10 mouse cellular contexts compared by ENCODE assay signal in the genomic region with DNA sequence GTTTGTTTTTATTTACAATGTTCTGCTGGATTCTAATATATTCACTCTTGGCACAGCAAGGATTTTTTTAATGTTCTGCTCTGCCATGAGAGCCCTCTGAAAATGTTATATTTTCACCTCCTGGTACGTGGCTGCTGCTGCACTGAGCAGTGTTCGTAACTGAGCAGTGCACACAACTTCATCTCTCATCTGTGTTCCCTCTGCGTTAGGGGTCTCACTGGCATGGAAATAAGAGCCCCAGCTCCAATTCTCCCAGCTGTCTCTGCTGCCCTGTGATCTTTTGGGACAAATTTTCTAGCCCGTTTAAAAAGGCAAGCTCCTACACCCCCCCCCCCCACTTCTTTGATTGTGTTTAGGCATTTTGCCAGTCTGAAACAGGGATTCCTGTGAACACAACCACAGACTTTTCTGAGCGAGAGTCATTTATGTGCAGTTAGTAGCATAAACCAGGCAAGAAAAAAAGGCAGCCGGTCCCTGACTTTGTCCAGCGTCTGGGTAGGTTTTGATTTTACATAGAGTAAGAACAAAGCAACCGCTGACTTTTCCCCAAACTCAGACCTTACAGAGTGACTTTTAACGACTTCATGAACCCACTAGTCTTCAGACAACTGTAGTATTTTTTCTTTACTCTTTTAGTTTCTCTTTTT. TPM values are rescaled to one million over a fixed set of nuclear protein-coding genes. Genes with fewer than 3 reads are reported as not detected.
A peak's percentile ranks its signal among the peaks of the same experiment; 100 is the strongest.
DNase-seq lines count a peak whose midpoint lies in the region; ATAC-seq and TF ChIP-seq lines count a peak whose summit lies in the region.
"Had no signal": no experiment of that assay in that cellular context is flagged by ENCODE, and none has a peak within 500 bp of the region (broad histone marks: within the 10 kb centered on the region; RNA-seq: fewer than 3 reads in every experiment).

No protein-coding gene starts in this region.

- no peak overlapping the region for H3ac ChIP-seq in myocyte (ENCODE audit: control insufficient read depth, insufficient read length)

- no peaks in the 10 kb centered on the region for H3K36me3 ChIP-seq in lung, embryonic 14.5 days (ENCODE audit: insufficient read depth)
- no peaks in the 10 kb centered on the region for H3K36me3 ChIP-seq in hindbrain, embryonic 15.5 days
- H3K36me3 ChIP-seq in myocyte (ENCODE audit: control insufficient read depth, insufficient read depth) = no peaks in the 10 kb centered on the region

- peak overlapping the region; percentile 70 for H3K27ac ChIP-seq in lung, embryonic 14.5 days (ENCODE audit: low read depth)
- no peak overlapping the region for H3K27ac ChIP-seq in hindbrain, embryonic 15.5 days (replicated peaks)

- TF ChIP-seq CTCF in lung, embryonic 14.5 days (IDR thresholded peaks at IDR 0.05; ENCODE audit: low read depth) = no peak

- H3K9me3 ChIP-seq in lung, embryonic 14.5 days (ENCODE audit: low read depth, low read length) = no peaks in the 10 kb centered on the region
- H3K9me3 ChIP-seq in hindbrain, embryonic 15.5 days = no peaks in the 10 kb centered on the region

- no peak for TF ChIP-seq POLR2A in myocyte (IDR thresholded peaks at IDR 0.05; ENCODE audit: insufficient read length, low read depth)

- ATAC-seq in lung, embryonic 14.5 days (ENCODE audit: insufficient read depth) = peak; percentile 73
- ATAC-seq in hindbrain, embryonic 15.5 days (ENCODE audit: low FRiP score, low read depth) = 0 out of 2 replicates have a peak, but pooled peaks have one; percentile 66
- ATAC-seq: liver, postnatal 0 days had no signal

- no peaks in the 10 kb centered on the region for H3K79me2 ChIP-seq in myocyte (ENCODE audit: control insufficient read depth, insufficient read depth)

- H3K4me2 ChIP-seq in lung, embryonic 14.5 days = peak overlapping the region; percentile 45
- H3K4me2 ChIP-seq in hindbrain, embryonic 15.5 days = peak overlapping the region; percentile 28
- H3K4me2 ChIP-seq in myocyte (ENCODE audit: low read depth) = peak overlapping the region; percentile 49

- WGBS in lung, embryonic 14.5 days = 22% methylated on average over 9 of the region's 9 CpGs
- WGBS in hindbrain, embryonic 15.5 days = 32% methylated on average over 9 of the region's 9 CpGs

- H3K4me3 ChIP-seq in lung, embryonic 14.5 days (ENCODE audit: low read depth, low read length) = no peak overlapping the region
- H3K4me3 ChIP-seq in hindbrain, embryonic 15.5 days = no peak overlapping the region
- no peak overlapping the region for H3K4me3 ChIP-seq in myocyte

- no peaks in the 10 kb centered on the region for H3K27me3 ChIP-seq in lung, embryonic 14.5 days (ENCODE audit: insufficient read depth, low read length)
- no peaks in the 10 kb centered on the region for H3K27me3 ChIP-seq in hindbrain, embryonic 15.5 days
- H3K27me3 ChIP-seq in myocyte (ENCODE audit: control insufficient read depth, insufficient read depth, insufficient read length) = no peaks in the 10 kb centered on the region

- peak; percentile 15 for DNase-seq in adrenal gland, postnatal 10 days
- DNase-seq in adrenal gland, postnatal 14 days = no peak
- DNase-seq in lung, embryonic 14.5 days = peak; percentile 55
- DNase-seq in lung, postnatal 36 days = no peak
- DNase-seq in yolk sac, embryonic 10.5 days (ENCODE audit: low spot score) = no peak
- DNase-seq in layer of hippocampus, adult 18-20 months (ENCODE audit: low spot score in 2 of 2) = no peak
- DNase-seq: liver, postnatal 0 days had no signal

- peak overlapping the region; percentile 9 for H3K9ac ChIP-seq in lung, embryonic 14.5 days
- H3K9ac ChIP-seq in hindbrain, embryonic 15.5 days = no peak overlapping the region
- H3K9ac ChIP-seq: liver, postnatal 0 days had no signal

- no peaks in the 10 kb centered on the region; the same call in 1 of the 2 replicates for H3K4me1 ChIP-seq in lung, embryonic 14.5 days (ENCODE audit: insufficient read depth)
- H3K4me1 ChIP-seq in hindbrain, embryonic 15.5 days (replicated peaks) = peaks cover 6% of the 10 kb centered on the region; the same call in 1 of the 2 replicates

TF ChIP-seq in myocyte, 11 proteins besides CTCF, POLR2A, EP300 and RAD21:
- TF ChIP-seq CEBPB (IDR thresholded peaks at IDR 0.05; ENCODE audit: insufficient read depth, poor library complexity, severe bottlenecking) = no peak
- no peak for TF ChIP-seq MAX (IDR thresholded peaks at IDR 0.05; ENCODE audit: low read depth)
- TF ChIP-seq POLR2AphosphoS2 (IDR thresholded peaks at IDR 0.05; ENCODE audit: insufficient read length, low read depth) = no peak
- no peak for TF ChIP-seq USF1 (IDR thresholded peaks at IDR 0.05; ENCODE audit: low read depth)
- no peak for TF ChIP-seq MYOG (IDR thresholded peaks at IDR 0.05; ENCODE audit: control insufficient read depth in 1 of 3, insufficient read depth in 1 of 3, insufficient read length in 2 of 3, low read depth in 2 of 3)
- TF ChIP-seq MYOD1 (IDR thresholded peaks at IDR 0.05; ENCODE audit: control insufficient read depth in 1 of 3, insufficient read length in 2 of 3, low read depth in 2 of 3) = no peak
- TF ChIP-seq TCF3 (IDR thresholded peaks at IDR 0.05; ENCODE audit: insufficient read length, low read depth) = no peak
- TF ChIP-seq TCF12 (IDR thresholded peaks at IDR 0.05; ENCODE audit: insufficient read depth, poor library complexity, severe bottlenecking) = no peak
- no peak for TF ChIP-seq REST (IDR thresholded peaks at IDR 0.05; ENCODE audit: insufficient read depth, insufficient read length)
- TF ChIP-seq E2F4 (IDR thresholded peaks at IDR 0.05; ENCODE audit: insufficient read depth) = no peak
- TF ChIP-seq SRF (IDR thresholded peaks at IDR 0.05; ENCODE audit: control insufficient read depth, insufficient read length, low read depth) = no peak

RNA-seq across cellular contexts. Expression of gene Mpped2, which starts 9.8 kb away (rescaled TPM):
- 10 to 100 TPM; 20.3 to 27.4 TPM for total RNA-seq in adrenal gland, postnatal 10 days (2021)
- 28.2 and 35.6 TPM in 2 replicates for total RNA-seq in adrenal gland, postnatal 14 days (2021)
- polyA plus RNA-seq in lung, embryonic 14.5 days (2014; fragmentation: Nextera tagmentation; extraction: Ambion mirVana) = 31.1 and 33.3 TPM in 2 replicates
- polyA plus RNA-seq in hindbrain, embryonic 15.5 days (2015; fragmentation: Nextera tagmentation; extraction: Ambion mirVana) = 130 and 149 TPM in 2 replicates
- polyA plus RNA-seq in myocyte (2012; fragmentation: generic; extraction: Trizol) = not detected
- 10 to 100 TPM; 40.4 to 41.7 TPM for total RNA-seq in layer of hippocampus, adult 18-20 months (2021)
- total RNA-seq: granulocyte monocyte progenitor cell, adult 5-6 weeks had no signal

Comparison
In these comparisons a context has a peak if more than half of its experiments do, and no peak if none do; other contexts are left out.
1. DNase-seq: peak in adrenal gland, postnatal 10 days (single experiment) and lung, embryonic 14.5 days (single experiment); none in adrenal gland, postnatal 14 days (single experiment), lung, postnatal 36 days (single experiment), yolk sac, embryonic 10.5 days (single experiment) and layer of hippocampus, adult 18-20 months (0 of 2).
2. Peak in every context shown above with its lines, with median percentiles within 50 percentile points of each other: H3K4me2 ChIP-seq.